Mouse (Mus musculus) stomach, embryonic 15.5 days (tissue): ENCODE measurements around the gene Mex3a. TPM values are rescaled to one million over a fixed set of nuclear protein-coding genes. Genes with fewer than 3 reads are reported as not detected.

Source experiments
- ATAC-seq: fragments of 200-750 bp; cut with Nextera tagmentation; 2 replicates; pipeline ENCODE4 v1.8.0; 2017; ENCODE audit warnings: low read depth, moderate number of reproducible peaks, moderate TSS enrichment; ENCODE audit not compliant: insufficient read depth, low FRiP score
- H3K27ac ChIP-seq: fragments of 300-500 bp; sonication (generic); 2 replicates; pipeline ENCODE4 v1.5.1; 2015; ENCODE audit warnings: mild to moderate bottlenecking, inconsistent platforms
- H3K27me3 ChIP-seq: fragments of 300-500 bp; sonication (generic); replicated peaks from 2 replicates; pipeline ENCODE4 v1.6.1; 2015; ENCODE audit warnings: inconsistent platforms
- H3K36me3 ChIP-seq: fragments of 300-500 bp; sonication (generic); 2 replicates; pipeline ENCODE4 v1.6.1; 2015; ENCODE audit warnings: inconsistent platforms
- H3K4me1 ChIP-seq: fragments of 300-500 bp; sonication (generic); 2 replicates; pipeline ENCODE4 v1.6.1; 2015; ENCODE audit warnings: inconsistent platforms
- H3K4me2 ChIP-seq: fragments of 300-500 bp; sonication (generic); 2 replicates; pipeline ENCODE4 v1.6.1; 2015; ENCODE audit warnings: mild to moderate bottlenecking, inconsistent platforms
- H3K4me3 ChIP-seq: fragments of 300-500 bp; sonication (generic); replicated peaks from 2 replicates; pipeline ENCODE4 v1.5.1; 2015; ENCODE audit warnings: inconsistent platforms
- H3K9ac ChIP-seq: fragments of 300-500 bp; sonication (generic); 2 replicates; pipeline ENCODE4 v1.6.1; 2015; ENCODE audit warnings: inconsistent platforms
- H3K9me3 ChIP-seq: fragments of 300-500 bp; sonication (generic); 2 replicates; pipeline ENCODE4 v1.6.1; 2016; ENCODE audit warnings: inconsistent platforms
- WGBS: fragments of 180-500 bp; shearing (Covaris S2); methylation state at CpG from one replicate; pipeline ENCODE4 v1.1.7; 2015; 5-methylcytosine and 5-hydroxymethylcytosine counted together
- polyA plus RNA-seq: library from polyadenylated mRNA; unstranded; fragments of >200 nt; fragmentation: Nextera tagmentation; extraction: Ambion mirVana; gene quantifications from 2 replicates; pipeline ENCODE4 v1.2.1, GENCODE M21; 2015

The Mex3a gene
- 11.9 and 12.1 TPM in 2 replicates for polyA plus RNA-seq

GRCm38 (mm10) chr3:88532299-88532674 is at the start of gene Mex3a:
Gene Mex3a, plus strand, starts transcription at chr3:88532395.
- Histone ChIP-seq H3K4me1 (peaks cover 68% of the 10 kb centered on the region), H3K9ac (peak within 1 kb of the TSS; percentile 87), H3K4me2 (peak within 1 kb of the TSS; percentile 73), H3K4me3 (peak within 1 kb of the TSS; percentile 90), H3K27ac (peak within 1 kb of the TSS; percentile 94), H3K9me3 (no peaks in the 10 kb centered on the region), H3K36me3 (peaks cover 4% of the 10 kb centered on the region; the same call in 1 of the 2 replicates), H3K27me3 (no peaks in the 10 kb centered on the region)
- 0% methylated on average over 13 of the region's 31 CpGs for WGBS
- ATAC-seq = no peak

- Histone ChIP-seq H3K4me2 (no peak overlapping the region), H3K27ac (no peak overlapping the region), H3K9me3 (no peaks in the 10 kb centered on the region), H3K36me3 (peaks cover 34% of the 10 kb centered on the region), H3K4me1 (peaks cover 12% of the 10 kb centered on the region), H3K27me3 (0 out of 2 replicates have a peak, but pooled peaks cover 7% of the 10 kb centered on the region), H3K4me3 (no peak overlapping the region), H3K9ac (no peak overlapping the region)
- no peak for ATAC-seq
- 82% methylated on average over 8 of the region's 8 CpGs for WGBS
Observed at GRCm38 (mm10) chr3:88483141-88483540, 49.1 kb upstream of the Mex3a start.

- Histone ChIP-seq H3K4me1 (peaks cover 17% of the 10 kb centered on the region), H3K36me3 (peaks cover 34% of the 10 kb centered on the region), H3K9me3 (no peaks in the 10 kb centered on the region), H3K4me3 (no peak overlapping the region), H3K4me2 (no peak overlapping the region), H3K27ac (no peak overlapping the region), H3K9ac (no peak overlapping the region), H3K27me3 (0 out of 2 replicates have a peak, but pooled peaks cover 7% of the 10 kb centered on the region)
- peak; percentile 36 for ATAC-seq
- 12% methylated on average over 5 of the region's 5 CpGs for WGBS
Observed at GRCm38 (mm10) chr3:88483621-88484020, 48.6 kb upstream of the Mex3a start.

- WGBS = 36% methylated on average over 39 of the region's 39 CpGs
- Histone ChIP-seq H3K27ac (no peak overlapping the region), H3K4me1 (peaks cover 28% of the 10 kb centered on the region), H3K9me3 (no peaks in the 10 kb centered on the region), H3K4me3 (no peak overlapping the region), H3K27me3 (0 out of 2 replicates have a peak, but pooled peaks cover 7% of the 10 kb centered on the region), H3K36me3 (peaks cover 34% of the 10 kb centered on the region), H3K4me2 (0 out of 2 replicates have a peak overlapping the region, but pooled peaks have one; percentile 14), H3K9ac (no peak overlapping the region)
- ATAC-seq = no peak
Observed at GRCm38 (mm10) chr3:88484597-88485316, 47.4 kb upstream of the Mex3a start.

- no peak overlapping the region for H3K4me3 ChIP-seq
- no peak overlapping the region for H3K4me2 ChIP-seq
- no peak overlapping the region for H3K9ac ChIP-seq
- ATAC-seq = no peak
- H3K9me3 ChIP-seq = no peaks in the 10 kb centered on the region
- H3K4me1 ChIP-seq = peaks cover 39% of the 10 kb centered on the region
- 0 out of 2 replicates have a peak, but pooled peaks cover 7% of the 10 kb centered on the region for H3K27me3 ChIP-seq
- peaks cover 34% of the 10 kb centered on the region for H3K36me3 ChIP-seq
- 83% methylated on average over 5 of the region's 5 CpGs for WGBS
- H3K27ac ChIP-seq = no peak overlapping the region
Observed at GRCm38 (mm10) chr3:88486043-88486442, 46.2 kb upstream of the Mex3a start.

GRCm38 (mm10) chr3:88486887-88487286 is 45.3 kb upstream of the Mex3a start:
- Histone ChIP-seq H3K4me3 (no peak overlapping the region), H3K9ac (no peak overlapping the region), H3K27ac (no peak overlapping the region), H3K27me3 (0 out of 2 replicates have a peak, but pooled peaks cover 7% of the 10 kb centered on the region), H3K36me3 (peaks cover 33% of the 10 kb centered on the region), H3K4me2 (no peak overlapping the region), H3K4me1 (peaks cover 42% of the 10 kb centered on the region), H3K9me3 (no peaks in the 10 kb centered on the region)
- WGBS = 80% methylated on average over 4 of the region's 4 CpGs
- ATAC-seq = no peak

GRCm38 (mm10) chr3:88487396-88487795 is 44.8 kb upstream of the Mex3a start:
- Histone ChIP-seq H3K9ac (no peak overlapping the region), H3K9me3 (no peaks in the 10 kb centered on the region), H3K4me1 (peaks cover 44% of the 10 kb centered on the region), H3K4me3 (no peak overlapping the region), H3K36me3 (peaks cover 28% of the 10 kb centered on the region), H3K27me3 (0 out of 2 replicates have a peak, but pooled peaks cover 7% of the 10 kb centered on the region), H3K27ac (no peak overlapping the region), H3K4me2 (no peak overlapping the region)
- no peak for ATAC-seq
- 68% methylated on average over 1 of the region's 1 CpGs for WGBS

GRCm38 (mm10) chr3:88493706-88494582 is 38.3 kb upstream of the Mex3a start:
- Histone ChIP-seq H3K36me3 (no peaks in the 10 kb centered on the region), H3K4me3 (no peak overlapping the region; the same call in 1 of the 2 replicates), H3K4me1 (peaks cover 57% of the 10 kb centered on the region), H3K4me2 (peak overlapping the region; percentile 85; the same call in 1 of the 2 replicates), H3K9ac (no peak overlapping the region), H3K27me3 (no peaks in the 10 kb centered on the region), H3K9me3 (no peaks in the 10 kb centered on the region), H3K27ac (peak overlapping the region; percentile 98)
- no peak for ATAC-seq
- 63% methylated on average over 11 of the region's 11 CpGs for WGBS

- peaks cover 50% of the 10 kb centered on the region for H3K4me1 ChIP-seq
- peak overlapping the region; percentile 8; the same call in 1 of the 2 replicates for H3K4me2 ChIP-seq
- H3K9me3 ChIP-seq = no peaks in the 10 kb centered on the region
- H3K9ac ChIP-seq = no peak overlapping the region
- no peaks in the 10 kb centered on the region for H3K36me3 ChIP-seq
- H3K27ac ChIP-seq = peak overlapping the region; percentile 98
- H3K27me3 ChIP-seq = no peaks in the 10 kb centered on the region
- peak; percentile 17; the same call in 1 of the 2 replicates for ATAC-seq
- H3K4me3 ChIP-seq = no peak overlapping the region
- 50% methylated on average over 9 of the region's 9 CpGs for WGBS
Observed at GRCm38 (mm10) chr3:88494836-88495628, 37.2 kb upstream of the Mex3a start.

- no peak overlapping the region for H3K9ac ChIP-seq
- H3K4me2 ChIP-seq = no peak overlapping the region
- peaks cover 51% of the 10 kb centered on the region for H3K4me1 ChIP-seq
- ATAC-seq = no peak
- no peaks in the 10 kb centered on the region for H3K9me3 ChIP-seq
- WGBS = 77% methylated on average over 10 of the region's 10 CpGs
- peak overlapping the region; percentile 98 for H3K27ac ChIP-seq
- no peaks in the 10 kb centered on the region for H3K36me3 ChIP-seq
- no peaks in the 10 kb centered on the region for H3K27me3 ChIP-seq
- no peak overlapping the region for H3K4me3 ChIP-seq
Observed at GRCm38 (mm10) chr3:88495741-88496415, 36.3 kb upstream of the Mex3a start.

- Histone ChIP-seq H3K27ac (no peak overlapping the region), H3K27me3 (no peaks in the 10 kb centered on the region), H3K4me2 (no peak overlapping the region), H3K36me3 (no peaks in the 10 kb centered on the region), H3K4me1 (peaks cover 53% of the 10 kb centered on the region), H3K9me3 (no peaks in the 10 kb centered on the region), H3K4me3 (no peak overlapping the region), H3K9ac (no peak overlapping the region)
- no peak for ATAC-seq
- 69% methylated on average over 4 of the region's 4 CpGs for WGBS
Observed at GRCm38 (mm10) chr3:88499580-88499979, 32.6 kb upstream of the Mex3a start.
